Mouse (Mus musculus) cerebellum, adult 2 months (tissue): ENCODE data around the gene 2310039H08Rik.

Experiments used
- CTCF ChIP-seq: fragments of 200-500 bp; IDR thresholded peaks from 2 replicates; pipeline ENCODE4 v1.5.1; 2011; ENCODE audit warnings: low read depth, mild to moderate bottlenecking, control low read depth, low read length, moderate library complexity, borderline replicate concordance; ENCODE audit not compliant: insufficient read depth
- POLR2A ChIP-seq: fragments of 200-500 bp; IDR thresholded peaks from 2 replicates; pipeline ENCODE4 v1.6.1; 2011; ENCODE audit warnings: low read length, control low read depth, borderline replicate concordance; ENCODE audit not compliant: insufficient read depth

DNA sequence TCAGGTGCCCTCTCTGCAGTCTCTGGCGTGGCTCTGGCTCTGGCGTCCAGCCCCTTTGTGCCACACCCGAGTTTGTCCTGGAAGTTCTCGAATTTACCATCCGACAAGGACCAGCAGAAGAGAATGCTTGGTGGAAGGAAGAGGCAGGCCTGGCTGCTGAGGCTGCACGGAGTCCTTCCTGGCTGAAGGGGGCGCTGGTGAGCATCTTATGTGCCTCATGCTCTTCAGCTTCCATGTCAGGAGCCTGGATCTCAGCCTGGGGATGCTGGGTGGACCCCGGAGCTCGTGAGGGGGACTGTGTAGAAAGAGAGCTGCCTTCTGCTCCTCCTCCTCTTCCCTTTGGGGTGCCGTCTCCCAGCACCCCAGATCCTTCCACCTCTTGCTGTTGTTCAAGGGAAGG is 36.3 kb upstream of the 2310039H08Rik start:
- no peak for TF ChIP-seq POLR2A
- TF ChIP-seq CTCF: peak; percentile 35; the same call in 1 of the 2 replicates
